Mouse (Mus musculus) forebrain, embryonic 11.5 days (tissue): ENCODE measurements around the gene Dcaf11. TPM values are rescaled to one million over a fixed set of nuclear protein-coding genes. Genes with fewer than 3 reads are reported as not detected.
A peak's percentile ranks its signal among the peaks of the same experiment; 100 is the strongest.

Source experiments
- ATAC-seq: fragments of 200-750 bp; cut with Nextera tagmentation; replicated peaks from 2 replicates; pipeline ENCODE4 v1.8.0; 2017; ENCODE audit warnings: moderate TSS enrichment; ENCODE audit not compliant: low FRiP score
- DNase-seq: peaks from one replicate; pipeline ENCODE4 v3.0.0-alpha.2; 2017; ENCODE audit warnings: low spot score
- H3K27ac ChIP-seq: fragments of 300-500 bp; sonication (generic); 2 replicates; pipeline ENCODE4 v1.5.1; 2014; ENCODE audit warnings: low read depth, low read length
- H3K27me3 ChIP-seq: fragments of 300-500 bp; sonication (generic); 2 replicates; pipeline ENCODE4 v1.6.1; 2014; ENCODE audit warnings: mild to moderate bottlenecking, low read length, mixed read lengths; ENCODE audit not compliant: control insufficient read depth, insufficient read depth
- H3K36me3 ChIP-seq: fragments of 300-500 bp; sonication (generic); 2 replicates; pipeline ENCODE4 v1.6.1; 2014; ENCODE audit warnings: mild to moderate bottlenecking, low read length, moderate library complexity, mixed read lengths; ENCODE audit not compliant: control insufficient read depth, insufficient read depth
- H3K4me1 ChIP-seq: fragments of 300-500 bp; sonication (generic); replicated peaks from 2 replicates; pipeline ENCODE4 v1.6.1; 2014; ENCODE audit warnings: low read length, mixed read lengths; ENCODE audit not compliant: control insufficient read depth, insufficient read depth
- H3K4me2 ChIP-seq: fragments of 300-500 bp; sonication (generic); 2 replicates; pipeline ENCODE4 v1.6.1; 2014; ENCODE audit warnings: low read depth, mild to moderate bottlenecking, low read length, moderate library complexity, mixed read lengths; ENCODE audit not compliant: severe bottlenecking
- H3K4me3 ChIP-seq: fragments of 300-500 bp; sonication (generic); 2 replicates; pipeline ENCODE4 v1.5.1; 2014; ENCODE audit warnings: low read depth, low read length
- H3K9ac ChIP-seq: fragments of 300-500 bp; sonication (generic); 2 replicates; pipeline ENCODE4 v1.6.1; 2014; ENCODE audit warnings: low read length
- H3K9me3 ChIP-seq: fragments of 300-500 bp; sonication (generic); 2 replicates; pipeline ENCODE4 v1.6.1; 2016; ENCODE audit warnings: low read length, mixed read lengths; ENCODE audit not compliant: control insufficient read depth
- WGBS: fragments of 180-500 bp; shearing (Covaris S2); extraction: QIAGEN DNeasy Blood & Tissue Kit; methylation state at CpG from one replicate; pipeline ENCODE4 v1.1.7; 2014; 5-methylcytosine and 5-hydroxymethylcytosine counted together
- polyA plus RNA-seq: library from polyadenylated mRNA; unstranded; fragments of >200 nt; fragmentation: Nextera tagmentation; extraction: Ambion mirVana; gene quantifications from 2 replicates; pipeline ENCODE4 v1.2.1, GENCODE M21; 2014

Dcaf11 gene
- 74.2 and 74.6 TPM in 2 replicates for polyA plus RNA-seq

DNA sequence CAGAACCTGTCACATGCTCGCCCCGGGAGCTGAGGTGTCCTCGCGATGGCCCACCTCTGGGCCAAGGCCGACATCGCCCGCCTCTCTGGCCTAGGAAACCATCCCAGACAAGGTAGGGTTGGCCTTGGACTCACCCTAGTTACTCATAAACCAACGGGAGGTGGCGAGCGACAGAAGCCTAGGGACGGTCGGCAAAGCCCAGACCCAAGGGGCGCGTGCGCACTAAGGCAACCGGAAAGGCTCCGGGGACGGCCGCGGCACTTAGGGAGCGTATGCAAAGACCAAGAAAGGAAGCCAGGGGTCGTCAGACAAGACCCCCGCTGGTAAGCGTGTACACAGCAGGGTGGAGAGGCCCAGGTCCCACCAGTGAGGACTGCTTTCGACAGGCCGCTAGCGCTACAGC lies at the start of gene Dcaf11:
Gene Dcaf11, plus strand, starts transcription at position 208 of the 403 bp plus-strand sequence.
- no peaks in the 10 kb centered on the region; the same call in 1 of the 2 replicates for H3K36me3 ChIP-seq
- H3K27ac ChIP-seq, result peak within 1 kb of the TSS; percentile 94
- no peaks in the 10 kb centered on the region for H3K4me1 ChIP-seq
- DNase-seq (peak; percentile 94), ATAC-seq (peak; percentile 82)
- H3K4me2 ChIP-seq, result peak within 1 kb of the TSS; percentile 43
- no peaks in the 10 kb centered on the region for H3K27me3 ChIP-seq
- peak within 1 kb of the TSS; percentile 62 for H3K4me3 ChIP-seq
- peak within 1 kb of the TSS; percentile 76 for H3K9ac ChIP-seq
- WGBS, result under 1% methylated on average over 27 of the region's 27 CpGs
- no peaks in the 10 kb centered on the region for H3K9me3 ChIP-seq

DNA sequence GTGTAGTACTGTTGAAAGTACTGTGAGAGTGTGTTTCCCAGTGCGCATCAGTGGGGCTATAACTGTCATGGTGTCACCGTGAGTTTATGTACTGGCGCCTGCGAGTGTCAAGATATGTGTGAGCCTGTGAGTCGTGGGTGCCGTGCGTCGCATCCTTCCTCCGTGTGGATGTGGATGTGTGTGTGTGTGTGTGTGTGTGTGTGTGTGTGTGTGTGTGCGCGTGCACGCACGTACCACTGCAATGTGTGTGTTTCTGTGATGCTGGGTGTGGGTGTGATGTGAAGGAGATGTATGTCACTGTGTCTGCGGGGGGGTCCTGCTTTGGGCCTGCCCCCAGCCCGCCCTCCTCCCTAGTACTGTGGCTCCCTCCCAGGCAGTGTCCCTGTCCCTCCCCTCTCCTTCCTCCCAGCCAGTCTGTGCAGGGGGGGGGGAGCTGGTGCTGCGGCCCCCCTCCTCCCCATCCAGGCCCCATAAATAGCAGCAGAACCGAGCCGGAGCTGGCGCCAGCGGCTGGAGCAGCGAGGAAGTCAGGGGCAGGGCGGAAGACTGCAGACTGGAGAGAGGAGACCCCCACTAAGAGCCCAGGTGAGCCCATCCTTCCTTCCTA lies 49.6 kb upstream of the Dcaf11 start, which contains the start of gene Cpne6:
Gene Cpne6, plus strand, starts transcription at position 321 of the 607 bp plus-strand sequence.
- H3K9me3 ChIP-seq, result no peaks in the 10 kb centered on the region
- H3K4me2 ChIP-seq, result no peak within 1 kb of the TSS
- H3K4me1 ChIP-seq, result no peaks in the 10 kb centered on the region
- H3K27ac ChIP-seq, result no peak within 1 kb of the TSS
- 75% methylated on average over 22 of the region's 22 CpGs for WGBS
- H3K27me3 ChIP-seq, result no peaks in the 10 kb centered on the region
- no peak for ATAC-seq
- H3K4me3 ChIP-seq, result no peak within 1 kb of the TSS
- DNase-seq, result no peak
- H3K36me3 ChIP-seq, result no peaks in the 10 kb centered on the region
- no peak within 1 kb of the TSS for H3K9ac ChIP-seq

DNA sequence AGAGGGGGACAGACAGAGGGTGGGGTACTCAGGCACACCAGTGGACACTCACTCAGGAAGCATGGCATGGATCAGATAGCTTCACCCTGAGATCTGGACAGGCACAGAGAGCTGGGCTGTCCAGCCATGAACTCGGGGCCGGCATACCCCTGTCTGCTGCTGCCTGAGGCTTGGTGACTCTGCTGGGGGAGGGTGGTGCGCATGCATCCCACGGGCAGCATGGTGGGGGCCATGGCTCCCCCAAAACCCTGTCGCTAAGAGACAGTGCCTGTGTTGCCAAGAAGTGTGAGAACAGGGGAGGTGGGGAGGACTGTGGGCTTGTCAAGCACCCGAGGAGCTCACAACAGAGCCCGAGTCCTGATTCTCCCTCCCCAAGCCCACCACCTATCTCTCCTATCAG lies 48.8 kb upstream of the Dcaf11 start:
- H3K36me3 ChIP-seq, result no peaks in the 10 kb centered on the region
- no peak overlapping the region for H3K9ac ChIP-seq
- H3K4me1 ChIP-seq, result no peaks in the 10 kb centered on the region
- H3K27me3 ChIP-seq, result no peaks in the 10 kb centered on the region
- H3K4me2 ChIP-seq, result no peak overlapping the region
- DNase-seq (no peak), ATAC-seq (no peak)
- no peaks in the 10 kb centered on the region for H3K9me3 ChIP-seq
- H3K27ac ChIP-seq, result no peak overlapping the region
- WGBS, result 72% methylated on average over 7 of the region's 7 CpGs
- H3K4me3 ChIP-seq, result no peak overlapping the region

DNA sequence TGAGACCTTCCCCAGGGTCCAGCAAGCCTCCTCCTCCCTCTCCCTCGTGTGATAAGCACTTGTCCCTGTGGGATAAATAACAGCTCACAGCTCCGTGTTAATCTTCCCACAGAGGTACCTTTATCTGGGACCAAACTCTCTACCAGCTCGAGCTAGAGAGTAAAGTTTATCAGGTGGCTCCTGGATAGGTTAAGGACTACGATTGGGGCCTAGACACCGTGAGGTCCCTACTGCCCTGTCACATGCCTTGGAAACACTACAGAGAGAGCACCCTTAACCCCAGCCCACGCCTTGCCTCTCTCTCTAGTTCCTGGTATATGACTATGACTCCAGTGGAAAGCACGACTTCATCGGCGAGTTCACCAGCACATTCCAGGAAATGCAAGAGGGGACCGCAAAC lies 45.9 kb upstream of the Dcaf11 start:
- no peak overlapping the region for H3K27ac ChIP-seq
- ATAC-seq (no peak), DNase-seq (no peak)
- no peaks in the 10 kb centered on the region for H3K4me1 ChIP-seq
- no peaks in the 10 kb centered on the region for H3K27me3 ChIP-seq
- no peaks in the 10 kb centered on the region for H3K36me3 ChIP-seq
- H3K9ac ChIP-seq, result no peak overlapping the region
- no peak overlapping the region for H3K4me3 ChIP-seq
- WGBS, result 76% methylated on average over 10 of the region's 10 CpGs
- H3K4me2 ChIP-seq, result no peak overlapping the region
- no peaks in the 10 kb centered on the region for H3K9me3 ChIP-seq

DNA sequence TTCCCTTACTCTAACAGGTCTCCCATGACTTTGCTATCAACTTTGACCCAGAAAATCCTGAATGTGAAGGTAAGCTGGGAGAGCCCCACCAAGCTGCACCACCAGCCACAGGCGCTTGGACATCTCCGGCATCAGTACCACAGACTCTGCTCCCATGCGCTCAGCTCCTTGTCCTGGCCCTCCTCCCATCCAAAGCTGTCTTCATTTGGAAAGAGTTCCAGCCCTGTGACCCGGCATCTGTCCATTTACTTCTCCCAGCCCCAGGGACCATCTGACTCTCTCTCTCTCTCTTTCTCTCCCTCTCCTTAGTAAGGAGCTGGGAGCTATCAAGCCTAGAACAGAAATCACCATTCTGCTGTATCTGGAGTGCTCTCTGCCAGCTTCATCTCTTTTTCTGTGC lies 44.0 kb upstream of the Dcaf11 start:
- no peak overlapping the region for H3K4me2 ChIP-seq
- 0 out of 2 replicates have a peak, but pooled peaks cover 7% of the 10 kb centered on the region for H3K27me3 ChIP-seq
- no peak overlapping the region for H3K9ac ChIP-seq
- WGBS, result 93% methylated on average over 4 of the region's 4 CpGs
- no peaks in the 10 kb centered on the region for H3K36me3 ChIP-seq
- H3K4me1 ChIP-seq, result no peaks in the 10 kb centered on the region
- DNase-seq, result no peak
- H3K4me3 ChIP-seq, result no peak overlapping the region
- no peaks in the 10 kb centered on the region for H3K9me3 ChIP-seq
- no peak for ATAC-seq
- H3K27ac ChIP-seq, result no peak overlapping the region

DNA sequence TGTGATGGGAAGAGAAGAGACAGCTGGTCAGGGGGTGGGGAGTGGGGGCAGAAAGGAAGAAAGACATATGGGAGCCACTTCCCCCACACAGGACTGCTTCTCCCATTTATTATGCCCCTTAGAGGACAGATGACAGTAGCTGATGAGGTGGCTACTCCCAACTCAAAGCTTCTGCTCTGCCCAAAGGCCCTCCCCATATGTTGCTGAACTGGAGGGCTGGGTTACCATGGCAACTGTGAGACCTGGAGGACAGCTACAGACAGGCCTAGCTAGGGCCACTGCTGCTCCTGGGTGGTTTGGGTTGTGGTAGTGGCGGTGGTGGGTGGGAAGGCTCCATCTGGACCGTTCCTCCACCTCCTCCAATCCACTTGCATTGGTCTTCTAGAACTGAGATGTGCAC lies 40.9 kb upstream of the Dcaf11 start:
- H3K9me3 ChIP-seq, result no peaks in the 10 kb centered on the region
- H3K27me3 ChIP-seq, result peaks cover 15% of the 10 kb centered on the region; the same call in 1 of the 2 replicates
- ATAC-seq (peak; percentile 60), DNase-seq (peak; percentile 63)
- H3K36me3 ChIP-seq, result no peaks in the 10 kb centered on the region
- H3K27ac ChIP-seq, result no peak overlapping the region
- 71% methylated on average over 2 of the region's 2 CpGs for WGBS
- H3K4me1 ChIP-seq, result no peaks in the 10 kb centered on the region
- H3K9ac ChIP-seq, result no peak overlapping the region
- H3K4me2 ChIP-seq, result no peak overlapping the region
- H3K4me3 ChIP-seq, result no peak overlapping the region

DNA sequence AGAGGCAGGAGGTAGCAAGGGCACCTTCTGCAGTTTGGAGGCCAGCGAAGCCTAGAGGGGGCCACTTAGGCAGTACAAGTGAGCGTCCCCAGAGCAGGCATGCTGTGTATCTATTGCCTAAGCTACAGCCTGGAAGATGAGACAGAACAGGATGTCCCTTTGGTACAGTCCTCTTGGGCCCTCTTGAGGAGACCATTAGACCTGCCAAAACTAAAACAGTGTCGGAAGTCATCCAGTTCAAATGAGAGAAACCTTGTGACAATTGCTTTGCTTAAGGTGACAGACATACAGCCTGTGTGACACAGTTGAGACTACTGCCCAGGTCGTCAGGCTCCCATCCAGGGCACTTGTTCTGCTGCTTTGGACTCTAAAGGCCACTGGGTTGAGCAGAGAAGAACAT lies 40.2 kb upstream of the Dcaf11 start:
- Histone ChIP-seq H3K4me2 (no peak overlapping the region), H3K4me3 (no peak overlapping the region), H3K4me1 (no peaks in the 10 kb centered on the region), H3K9ac (no peak overlapping the region), H3K9me3 (no peaks in the 10 kb centered on the region), H3K27ac (no peak overlapping the region), H3K36me3 (no peaks in the 10 kb centered on the region), H3K27me3 (peaks cover 15% of the 10 kb centered on the region; the same call in 1 of the 2 replicates)
- WGBS, result 57% methylated on average over 4 of the region's 4 CpGs
- ATAC-seq (no peak), DNase-seq (no peak)

DNA sequence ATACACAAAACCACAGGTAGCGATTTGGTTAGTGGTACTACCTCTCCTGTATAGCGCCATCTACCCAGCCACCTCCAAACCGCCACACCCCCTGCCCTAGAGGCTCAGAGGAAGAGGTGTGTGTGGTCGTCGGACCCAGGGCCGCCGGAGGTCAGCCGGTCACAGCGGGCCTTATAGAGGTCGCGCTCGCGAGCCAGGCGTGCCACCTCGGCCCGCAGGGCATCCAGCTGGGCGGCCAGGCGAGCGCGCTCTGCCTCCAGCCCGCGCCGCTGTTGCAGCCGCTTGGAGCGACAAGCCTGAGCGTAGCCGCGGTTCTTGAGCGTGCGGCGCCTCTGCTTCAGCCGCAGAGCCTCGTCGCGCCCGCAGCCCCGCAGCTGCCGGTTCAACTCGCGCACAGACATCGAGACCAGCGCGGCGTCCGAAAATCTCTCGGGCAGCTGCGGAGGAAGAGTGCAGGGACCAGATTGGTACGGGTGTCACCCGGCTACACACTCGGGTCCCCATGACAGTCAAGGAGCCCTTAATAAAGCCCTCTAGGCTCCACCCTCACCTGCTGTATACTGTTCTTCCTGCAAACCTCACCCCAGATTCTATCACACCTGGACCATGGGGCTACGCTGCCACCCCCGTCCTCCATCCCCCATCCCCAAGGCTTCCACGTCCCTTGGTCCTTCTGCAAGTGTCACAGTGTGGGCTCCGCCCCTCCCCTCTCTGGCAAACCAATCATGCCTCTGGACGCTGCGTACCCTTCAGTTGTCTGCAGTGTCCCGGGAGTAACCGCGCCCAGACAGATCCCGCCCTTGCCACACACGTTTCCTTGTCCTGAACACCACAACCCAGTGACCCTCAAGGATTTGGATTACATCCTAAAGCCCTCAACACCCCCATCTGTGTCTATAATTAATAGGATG lies 39.1 kb upstream of the Dcaf11 start:
- Histone ChIP-seq H3K4me1 (no peaks in the 10 kb centered on the region), H3K27ac (no peak overlapping the region), H3K36me3 (no peaks in the 10 kb centered on the region), H3K9ac (peak overlapping the region; percentile 53), H3K27me3 (peaks cover 15% of the 10 kb centered on the region; the same call in 1 of the 2 replicates), H3K4me2 (peak overlapping the region; percentile 94), H3K4me3 (peak overlapping the region; percentile 51), H3K9me3 (no peaks in the 10 kb centered on the region)
- under 1% methylated on average over 61 of the region's 61 CpGs for WGBS
- peak; percentile 59 for ATAC-seq
- DNase-seq, result peak; percentile 70
